Mouse (Mus musculus): ENCODE measurements around the gene Gm21976.

Gene Gm21976

GRCm38 (mm10) chr13:98279686-98280085 lies at the start of gene Gm21976:
TSS of gene Gm21976 (plus strand) at chr13:98279887.
- no peak for DNase-seq

GRCm38 (mm10) chr13:98230511-98230910 lies 49.2 kb upstream of the Gm21976 start:
- no peak for DNase-seq

GRCm38 (mm10) chr13:98235451-98235850 lies 44.2 kb upstream of the Gm21976 start:
- peak; percentile 21 for DNase-seq

GRCm38 (mm10) chr13:98239978-98240641 lies 39.6 kb upstream of the Gm21976 start:
- DNase-seq = peak; percentile 79

DNA sequence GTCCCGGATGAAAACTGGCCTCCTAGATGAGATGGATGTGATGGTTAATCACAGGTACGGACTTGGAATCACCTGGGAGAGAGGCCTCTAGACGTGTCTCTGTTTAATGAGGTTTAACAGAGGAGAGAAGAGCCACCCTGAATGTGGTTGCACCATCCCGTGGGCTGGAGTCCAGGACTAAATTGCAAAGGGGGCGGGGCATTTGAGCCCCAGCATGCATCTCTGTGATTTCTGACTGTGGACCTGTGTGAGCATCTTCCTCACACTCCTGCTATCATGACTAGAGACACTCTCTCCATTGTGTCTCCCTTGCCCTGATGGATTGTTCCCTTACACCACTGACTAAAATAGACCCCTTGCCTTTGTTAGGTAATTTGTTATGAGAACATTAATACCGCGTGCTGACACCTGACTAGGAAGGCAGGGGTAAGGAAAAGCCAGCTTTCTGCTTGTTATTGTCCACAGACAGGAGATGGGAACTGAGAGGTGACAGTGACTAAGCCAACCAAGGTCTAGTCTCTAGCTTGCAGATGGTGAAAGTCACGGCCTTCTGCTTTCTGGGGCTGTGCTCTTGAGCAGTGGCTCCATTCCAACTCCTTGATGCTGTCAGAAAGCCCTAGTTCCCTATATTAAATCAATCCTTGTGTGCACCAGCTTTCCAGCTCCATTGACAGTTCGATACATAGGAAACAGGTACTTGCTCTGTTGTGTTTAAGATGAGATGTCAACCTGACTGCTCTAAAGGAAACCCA lies 38.0 kb upstream of the Gm21976 start:
- DNase-seq = no peak

GRCm38 (mm10) chr13:98244571-98245350 lies 34.9 kb upstream of the Gm21976 start:
- DNase-seq = peak; percentile 52

- no peak for DNase-seq
Measured at GRCm38 (mm10) chr13:98245386-98245785, 34.3 kb upstream of the Gm21976 start.

GRCm38 (mm10) chr13:98249594-98249993 lies 30.1 kb upstream of the Gm21976 start:
- no peak for DNase-seq

DNA sequence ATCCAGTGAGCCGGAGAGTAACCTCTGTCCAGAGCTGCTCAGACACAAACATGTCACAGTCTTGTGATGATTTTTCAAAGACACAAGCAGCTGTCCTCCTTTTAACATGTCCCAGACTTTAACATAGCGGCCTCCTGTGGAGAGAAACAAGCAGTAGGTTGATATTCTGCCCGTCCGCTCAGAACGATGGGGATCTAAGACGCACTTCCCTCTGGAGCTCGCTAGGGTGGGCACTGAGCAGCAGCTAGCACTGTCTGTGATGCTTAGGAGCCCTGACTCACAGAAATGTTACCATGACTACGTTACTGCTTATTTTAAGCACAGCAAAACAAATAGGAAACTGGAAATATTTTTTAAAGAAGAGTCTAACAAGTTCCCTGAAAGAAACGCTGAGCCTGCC lies 24.8 kb upstream of the Gm21976 start:
- DNase-seq = peak; percentile 27

DNA sequence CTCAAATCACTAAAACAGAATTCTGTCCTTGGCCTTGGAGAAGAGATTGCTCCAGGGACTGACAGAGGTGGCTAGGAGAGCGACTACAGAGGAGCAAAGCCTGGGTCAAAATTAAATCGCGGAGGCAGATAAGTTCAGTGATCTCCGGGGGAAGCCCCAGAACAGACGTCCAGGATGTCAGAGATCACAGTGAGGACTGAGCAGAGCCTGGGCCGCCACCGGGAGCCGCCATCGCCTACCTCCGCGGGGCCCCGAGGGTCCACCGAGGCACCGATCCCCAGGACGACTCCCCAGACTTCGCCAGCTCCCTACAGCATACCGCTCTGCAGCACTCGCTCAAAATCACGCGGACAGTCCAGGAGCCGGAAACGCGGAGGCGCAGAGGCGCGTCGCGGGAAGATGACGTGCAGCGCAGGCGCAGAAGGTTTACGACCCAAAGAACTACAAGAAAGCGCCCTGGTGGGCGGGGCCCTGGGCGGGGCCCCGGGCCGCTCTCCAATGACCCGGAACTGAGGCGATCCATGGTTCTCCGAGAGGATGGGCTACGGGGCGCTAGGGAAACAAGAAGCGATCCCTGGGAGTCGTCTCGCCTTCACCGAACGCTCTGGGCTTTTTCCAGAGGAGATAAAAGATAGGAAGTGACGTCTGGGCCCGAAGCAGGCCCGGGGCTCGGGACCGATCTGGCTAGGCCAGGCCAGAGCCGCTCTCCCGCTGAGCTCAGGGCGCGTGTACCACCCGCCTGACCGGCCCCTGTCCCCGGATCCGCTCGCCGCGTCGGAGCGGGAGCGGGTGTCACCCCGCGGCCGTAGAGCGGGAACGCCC lies 16.8 kb upstream of the Gm21976 start, which contains the start of the genes Utp15 and Ankra2:
Utp15 (minus strand) TSS at position 406 of the 822 bp plus-strand sequence.
Ankra2 (plus strand) TSS at position 439 of the 822 bp plus-strand sequence.
- peak; percentile 99 for DNase-seq

DNA sequence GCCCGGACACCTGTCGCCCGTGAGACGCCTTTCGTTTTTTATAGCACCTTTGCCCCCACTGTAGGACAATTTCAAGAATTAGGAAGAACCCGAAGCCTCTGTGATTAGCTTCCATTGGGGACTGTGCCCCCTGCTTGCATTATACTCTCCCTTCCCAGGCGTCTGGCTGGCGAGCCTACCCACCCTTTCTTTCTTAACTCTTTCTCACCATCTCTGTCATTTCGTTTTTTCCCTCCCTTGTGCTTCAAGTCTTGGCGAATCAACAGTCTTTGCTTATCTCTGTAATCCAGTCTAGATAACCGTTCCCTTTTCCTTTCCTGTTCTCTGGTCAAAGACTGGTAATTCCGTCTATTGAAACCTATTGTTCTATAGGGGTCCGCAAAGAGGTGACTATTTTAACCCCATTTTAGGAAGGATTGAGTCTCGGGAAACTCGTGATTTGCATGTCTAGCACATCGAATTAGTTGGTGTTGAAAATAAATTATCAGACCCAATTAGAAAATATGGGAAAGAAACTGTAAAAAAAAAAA lies 16.2 kb upstream of the Gm21976 start:
- no peak for DNase-seq

DNA sequence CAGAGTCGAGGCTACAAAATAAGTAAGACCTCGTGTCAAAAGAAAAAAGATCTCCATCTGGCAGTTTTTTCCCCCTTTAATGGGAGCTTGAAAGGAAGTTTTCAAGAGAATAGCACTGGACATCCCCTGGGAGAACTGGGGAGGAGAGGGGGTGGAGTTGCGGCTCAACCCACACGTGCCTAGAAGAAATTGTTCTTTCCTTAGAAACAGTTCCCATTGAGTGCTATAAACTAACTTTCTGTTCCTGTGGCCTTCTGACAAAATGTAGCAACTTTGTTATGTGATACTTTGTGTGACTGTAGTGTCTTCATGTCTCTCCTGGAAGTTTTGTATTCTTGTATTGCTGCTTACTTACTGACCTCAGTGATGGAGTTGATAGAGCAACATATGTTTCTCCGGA lies 15.6 kb upstream of the Gm21976 start:
- DNase-seq = no peak

- no peak for DNase-seq
Measured at GRCm38 (mm10) chr13:98274023-98274422, 5.7 kb upstream of the Gm21976 start.

DNA sequence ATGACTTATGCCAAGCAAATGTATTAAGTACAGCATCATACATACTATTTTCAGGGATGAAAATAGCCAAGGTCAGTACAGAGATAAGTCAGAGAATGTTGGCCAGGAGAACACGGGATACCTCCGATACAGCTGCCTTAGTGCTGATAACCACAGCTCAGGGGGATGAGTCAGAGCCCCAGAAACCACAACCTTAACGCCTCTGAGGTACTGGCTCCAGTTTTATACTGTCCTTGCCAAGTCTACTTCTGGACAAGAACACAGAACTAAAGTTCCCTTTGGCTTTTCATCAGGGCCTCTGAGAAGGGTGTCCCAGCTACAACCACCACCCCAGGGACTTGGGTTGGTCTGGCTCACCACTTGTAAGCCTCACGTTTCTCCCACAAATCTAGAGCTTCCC lies 4.0 kb upstream of the Gm21976 start:
- no peak for DNase-seq

GRCm38 (mm10) chr13:98276253-98276652 lies 3.4 kb upstream of the Gm21976 start:
- DNase-seq = no peak

- DNase-seq = no peak
Measured at GRCm38 (mm10) chr13:98277501-98277900, 2.2 kb upstream of the Gm21976 start.

- DNase-seq = no peak
Measured at GRCm38 (mm10) chr13:98280990-98281650, 1.4 kb downstream of the Gm21976 start.

- DNase-seq = no peak
Measured at GRCm38 (mm10) chr13:98290719-98291118, 11.0 kb downstream of the Gm21976 start.

DNA sequence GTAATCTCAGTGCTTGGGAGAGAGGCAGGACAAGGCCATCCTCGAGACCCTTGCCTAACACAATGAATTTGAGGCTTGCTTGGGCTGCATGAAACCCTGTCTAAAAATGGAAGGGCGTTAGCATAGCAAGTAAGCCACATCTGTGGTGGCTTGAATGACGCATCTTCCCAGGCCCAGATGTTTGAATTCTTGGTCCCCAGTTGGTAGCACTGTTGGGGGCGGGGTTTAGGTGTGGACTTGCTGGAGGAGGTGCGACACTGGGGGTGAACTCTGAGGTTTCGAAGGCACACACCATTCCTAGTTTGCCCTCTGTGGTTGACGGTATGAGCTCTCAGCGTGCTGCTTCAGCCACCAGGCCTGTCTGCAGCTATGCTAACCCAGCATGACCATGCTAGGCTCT lies 12.0 kb downstream of the Gm21976 start:
- no peak for DNase-seq

DNA sequence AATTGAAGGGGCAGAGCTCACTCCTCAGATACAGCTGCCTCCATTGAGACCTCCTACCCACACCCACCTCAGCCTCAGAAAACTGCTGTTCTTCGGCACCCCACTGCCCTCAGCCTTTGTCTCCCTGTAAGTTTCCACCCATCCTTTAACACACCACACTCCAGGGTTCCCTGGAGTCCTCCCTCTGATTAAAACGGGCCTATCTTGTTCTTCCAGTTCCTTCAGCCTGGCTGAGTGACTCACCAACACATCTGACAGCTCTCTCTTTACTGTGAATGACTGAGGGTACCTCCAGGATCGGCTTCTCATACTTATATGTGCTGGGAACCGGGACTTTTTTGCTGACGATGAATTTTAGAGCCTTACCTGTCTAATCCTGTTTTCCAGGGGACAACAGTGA lies 16.4 kb downstream of the Gm21976 start:
- DNase-seq = no peak

DNA sequence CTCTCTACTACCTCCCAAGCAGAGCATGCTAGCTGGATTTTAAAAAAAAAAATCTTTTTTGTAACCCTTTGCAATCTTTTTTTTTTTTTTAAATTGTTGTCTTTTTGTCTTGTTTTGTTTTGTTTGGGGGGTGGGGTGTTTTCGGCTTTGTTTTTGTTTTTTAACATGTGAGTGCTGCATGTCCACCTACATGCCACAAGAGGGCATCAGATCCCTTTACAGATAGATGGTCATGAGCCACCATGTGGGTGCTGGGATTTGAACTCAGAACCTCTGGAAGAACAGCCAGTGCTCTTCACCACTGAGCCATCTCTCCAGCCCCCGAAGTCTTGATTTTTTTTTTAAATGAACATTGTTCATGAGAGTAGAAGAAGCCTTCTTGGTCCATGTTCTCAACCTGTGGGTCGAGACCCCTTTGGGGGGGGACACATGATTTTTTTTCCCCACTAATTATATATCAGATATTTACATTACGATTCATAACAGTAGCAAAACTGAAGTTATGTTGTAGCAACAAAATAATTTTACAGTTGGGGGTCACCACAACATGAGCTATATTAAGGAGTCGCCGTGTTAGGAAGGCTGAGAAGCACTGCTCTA lies 18.3 kb downstream of the Gm21976 start:
- DNase-seq = no peak
